Mouse (Mus musculus): ENCODE data around the gene Gm11011.
"Not testable (repeated sequence)": the region's sequence is repeated elsewhere in the genome, so short reads cannot be mapped to it uniquely, and the experiment has no call there.

Gm11011 gene

GRCm38 (mm10) chr2:169587645-169588044 lies at the start of gene Gm11011:
TSS of gene Gm11011 (minus strand) at chr2:169587745.
- not testable (repeated sequence) for DNase-seq (ENCODE audit: low read depth, low spot score)

DNA sequence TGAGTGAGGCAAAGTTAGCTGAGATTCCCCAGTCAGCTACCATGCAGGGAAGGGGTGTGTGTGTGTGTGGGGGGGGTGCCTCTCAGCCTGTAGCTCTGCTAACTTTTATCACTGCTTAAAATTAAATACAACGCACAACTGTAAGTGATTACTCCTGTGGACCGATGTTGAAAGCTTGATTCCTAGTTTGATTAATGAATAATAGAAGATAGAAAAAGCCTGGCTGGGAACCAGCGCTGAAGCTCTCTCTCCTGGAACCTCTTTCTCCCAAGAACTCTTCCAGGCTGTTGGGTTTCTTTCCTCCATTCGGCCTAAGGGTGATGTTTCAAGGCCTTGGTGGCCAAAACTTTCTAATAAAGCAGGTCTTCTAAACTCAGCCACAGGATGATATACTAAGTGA lies 48.9 kb upstream of the Gm11011 start:
- no peak for DNase-seq (ENCODE audit: low read depth, low spot score)

GRCm38 (mm10) chr2:169635428-169635827 lies 47.9 kb upstream of the Gm11011 start:
- no peak for DNase-seq (ENCODE audit: low read depth, low spot score)

- no peak for DNase-seq (ENCODE audit: low read depth, low spot score)
These were observed 47.3 kb upstream of the Gm11011 start for GRCm38 (mm10) chr2:169634619-169635382.

- DNase-seq (ENCODE audit: low read depth, low spot score): no peak
These were observed 46.1 kb upstream of the Gm11011 start for GRCm38 (mm10) chr2:169633491-169634289.

DNA sequence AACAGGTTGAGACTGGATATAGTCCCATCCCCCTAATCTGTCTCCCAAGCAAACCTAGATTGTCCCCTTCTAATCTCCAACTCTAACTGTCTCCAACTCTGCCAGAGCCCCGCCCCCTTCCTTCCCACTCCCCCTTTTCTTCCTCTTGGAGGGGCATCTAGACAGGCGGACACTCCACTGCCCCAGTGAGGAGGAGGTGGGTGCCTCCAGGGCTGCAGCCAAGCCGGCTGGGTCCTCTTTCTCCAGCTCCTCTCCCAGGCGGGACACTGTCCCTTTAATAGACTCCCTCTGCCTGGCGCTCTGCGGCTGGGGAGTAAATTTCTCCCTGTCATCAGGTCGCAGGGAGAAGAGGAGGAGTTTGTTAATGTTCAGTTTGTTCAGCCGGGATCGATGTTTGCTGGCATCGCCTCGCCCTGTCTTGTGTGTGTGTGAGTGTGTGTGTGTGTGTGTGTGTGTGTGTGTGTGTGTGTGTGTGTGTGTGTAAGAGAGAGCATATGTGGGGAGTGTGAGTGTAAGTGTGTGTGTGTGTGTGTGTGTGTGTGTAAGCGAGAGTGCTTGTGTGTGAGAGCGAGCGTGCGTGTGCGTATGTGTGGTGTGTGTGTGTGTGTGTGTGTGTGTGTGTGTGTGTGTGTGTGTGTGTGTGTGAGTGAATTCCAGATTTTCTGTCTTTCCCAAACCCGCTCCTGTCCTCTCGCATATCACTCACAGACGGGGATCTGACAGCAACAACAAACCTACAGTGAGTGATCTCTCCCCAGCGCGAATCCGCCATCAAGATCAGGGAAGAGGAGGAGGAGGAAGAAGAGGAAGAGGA lies 45.0 kb upstream of the Gm11011 start, which contains the start of gene Tshz2:
Gene Tshz2 (plus strand): TSS at position 676 of the 814 bp plus-strand sequence.
- no peak for DNase-seq (ENCODE audit: low read depth, low spot score)

DNA sequence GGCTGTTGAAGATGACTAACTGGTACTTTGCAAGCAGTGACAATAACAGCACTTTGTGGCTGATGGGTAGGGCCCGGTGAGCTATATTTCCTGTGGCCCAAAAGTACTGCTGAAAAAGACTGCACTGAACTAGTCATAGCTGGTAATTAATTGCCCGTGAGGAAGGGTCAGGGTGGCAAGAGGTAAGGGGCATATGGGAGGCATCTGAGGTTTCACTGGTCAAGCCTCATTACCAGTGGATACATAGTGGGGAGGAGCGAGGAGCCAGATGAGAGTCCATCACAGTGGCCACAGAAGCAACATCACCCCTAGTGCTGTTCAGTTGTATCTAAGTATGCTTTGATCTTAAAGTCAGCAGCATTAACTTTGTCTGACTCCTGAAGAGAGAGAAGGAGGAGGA lies 42.5 kb upstream of the Gm11011 start:
- no peak for DNase-seq (ENCODE audit: low read depth, low spot score)

DNA sequence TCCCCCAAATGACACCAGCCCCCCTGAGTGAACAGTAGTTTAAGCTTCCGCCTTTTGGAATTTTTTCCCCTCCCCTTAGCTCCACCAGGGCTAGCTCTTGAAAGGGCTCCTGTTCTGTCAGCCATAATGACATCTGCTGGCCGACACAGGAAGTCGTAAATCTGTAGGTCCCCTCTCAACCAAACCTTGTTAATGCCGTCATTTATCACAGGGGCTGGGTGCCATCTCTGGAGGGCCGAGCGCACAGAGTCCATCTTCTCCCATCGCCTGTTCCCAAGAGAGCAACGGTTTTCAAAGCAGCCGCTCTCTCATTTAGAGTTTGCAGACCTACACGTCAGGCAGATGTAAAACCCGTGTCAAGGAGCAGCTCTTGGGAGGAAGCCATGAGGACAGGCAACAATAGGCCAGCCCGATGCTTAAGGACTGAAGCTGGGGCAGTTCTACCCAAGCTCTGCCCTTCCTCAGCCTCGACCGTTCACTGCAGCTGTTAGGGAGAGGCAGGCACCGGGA lies 33.7 kb upstream of the Gm11011 start:
- DNase-seq (ENCODE audit: low read depth, low spot score): no peak

GRCm38 (mm10) chr2:169615998-169616397 lies 28.5 kb upstream of the Gm11011 start:
- DNase-seq (ENCODE audit: low read depth, low spot score): no peak

- no peak for DNase-seq (ENCODE audit: low read depth, low spot score)
These were observed 27.1 kb upstream of the Gm11011 start for GRCm38 (mm10) chr2:169614683-169615082.

DNA sequence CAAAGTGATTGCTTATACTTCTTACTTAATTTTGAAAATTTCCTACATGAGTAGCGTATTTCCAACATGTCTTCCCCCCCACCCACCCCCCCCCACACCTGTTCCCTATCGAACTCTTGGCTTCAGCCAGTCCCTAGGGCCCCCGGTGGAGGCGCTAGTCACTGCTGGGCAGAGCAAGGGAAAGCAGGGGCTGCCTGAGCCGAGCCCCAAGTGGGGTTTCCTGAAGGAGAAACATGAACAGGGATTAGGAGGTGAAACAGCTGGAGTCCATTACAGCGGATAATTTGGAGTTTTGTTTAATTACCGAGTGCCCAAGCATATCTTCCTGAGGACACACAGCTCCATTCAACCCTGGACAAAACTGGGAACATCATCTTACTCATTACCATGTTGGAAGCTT lies 24.0 kb upstream of the Gm11011 start:
- no peak for DNase-seq (ENCODE audit: low read depth, low spot score)

DNA sequence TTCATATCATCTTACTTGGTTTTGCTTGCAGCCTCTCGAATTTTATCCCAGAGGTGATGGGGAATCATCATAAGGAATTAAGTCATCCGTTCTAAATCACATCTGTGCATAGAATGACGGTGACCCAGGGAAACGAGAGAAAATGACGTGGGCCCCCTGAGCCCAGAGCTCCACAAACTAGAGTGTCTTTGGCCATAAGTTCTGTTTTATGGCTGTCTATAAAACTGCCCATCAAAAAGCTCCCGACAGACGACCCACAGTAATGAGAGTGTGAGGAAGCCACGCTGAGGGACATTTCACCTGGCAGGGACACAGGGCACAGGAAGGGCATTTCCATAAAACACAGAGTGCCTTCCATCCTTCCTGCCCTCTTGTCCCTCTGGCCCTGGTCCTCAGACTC lies 23.3 kb upstream of the Gm11011 start:
- DNase-seq (ENCODE audit: low read depth, low spot score): no peak

DNA sequence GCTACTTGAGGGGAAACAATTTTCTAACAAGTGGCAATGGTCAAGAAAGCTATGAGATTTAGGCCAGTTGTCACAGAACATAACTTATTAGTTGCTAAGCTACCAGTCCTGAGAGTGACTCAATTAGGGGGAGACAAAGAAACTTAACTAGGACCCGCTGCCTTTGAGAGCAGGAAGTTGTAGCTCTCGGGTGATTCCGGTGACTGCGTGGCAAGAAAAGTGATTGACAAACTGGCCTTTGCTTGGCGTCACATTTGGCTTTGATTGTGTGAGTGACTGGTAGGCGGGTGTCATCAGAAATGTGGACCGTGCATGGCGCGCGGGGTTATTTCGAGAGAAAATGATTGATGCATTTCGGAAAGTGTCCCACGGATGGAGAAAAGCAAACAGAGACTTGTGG lies 22.4 kb upstream of the Gm11011 start:
- no peak for DNase-seq (ENCODE audit: low read depth, low spot score)

- no peak for DNase-seq (ENCODE audit: low read depth, low spot score)
These were observed 20.2 kb upstream of the Gm11011 start for GRCm38 (mm10) chr2:169607787-169608186.

DNA sequence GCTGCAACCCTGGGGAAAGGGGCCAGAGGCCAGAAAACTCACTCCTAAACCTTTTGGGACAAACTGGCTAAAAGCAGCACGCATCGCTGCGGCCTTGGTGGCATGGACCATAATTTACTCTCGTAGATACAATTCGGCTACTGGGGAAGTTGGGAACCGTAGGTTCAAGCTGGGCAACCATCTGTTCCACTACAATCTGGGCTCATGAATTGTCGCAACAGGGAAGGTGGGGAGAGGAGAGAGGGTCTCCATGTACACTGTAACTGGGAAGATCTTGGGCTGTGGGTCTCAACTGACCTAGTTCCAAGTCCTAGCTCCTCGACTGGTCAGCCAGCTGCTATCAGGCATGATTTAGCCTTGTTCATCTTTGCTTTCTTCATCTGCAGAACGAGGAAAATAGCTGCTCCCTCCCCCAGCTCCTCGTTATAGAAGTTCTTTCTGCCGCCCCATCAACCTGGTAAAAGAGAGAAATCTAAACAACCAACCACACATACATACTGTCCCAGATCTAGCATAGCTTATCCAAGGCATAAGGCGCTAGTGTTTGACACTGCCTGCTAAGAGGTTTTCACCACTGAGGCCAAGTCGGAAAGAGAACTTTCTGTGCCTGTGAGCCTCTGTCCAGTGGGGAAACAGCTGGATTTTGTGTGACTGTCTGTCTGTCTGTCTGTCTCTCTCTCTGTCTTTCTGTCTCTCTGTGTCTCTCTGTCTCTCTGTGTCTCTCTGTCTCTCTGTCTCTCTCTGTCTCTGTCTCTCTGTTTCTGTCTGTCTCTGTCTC lies 19.5 kb upstream of the Gm11011 start:
- no peak for DNase-seq (ENCODE audit: low read depth, low spot score)

DNA sequence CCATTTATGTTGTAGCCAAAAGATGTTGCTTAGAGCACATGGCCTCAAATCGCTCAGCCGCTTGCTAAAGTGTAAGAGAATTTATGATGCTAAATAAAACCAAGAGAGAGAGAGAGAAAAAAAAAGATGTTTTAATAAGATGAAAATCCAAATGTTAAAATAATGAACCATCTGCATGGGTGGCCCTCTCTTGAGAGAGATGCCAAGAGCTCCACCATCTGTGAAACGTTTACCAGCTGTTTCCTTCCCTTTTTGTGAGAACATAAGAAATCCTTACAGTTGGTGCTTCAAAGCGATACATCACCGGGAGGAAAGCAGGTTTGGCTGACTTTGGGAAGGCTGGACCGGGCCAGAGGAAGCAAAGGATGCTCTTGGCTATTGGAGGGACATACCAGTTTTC lies 12.6 kb upstream of the Gm11011 start:
- no peak for DNase-seq (ENCODE audit: low read depth, low spot score)

DNA sequence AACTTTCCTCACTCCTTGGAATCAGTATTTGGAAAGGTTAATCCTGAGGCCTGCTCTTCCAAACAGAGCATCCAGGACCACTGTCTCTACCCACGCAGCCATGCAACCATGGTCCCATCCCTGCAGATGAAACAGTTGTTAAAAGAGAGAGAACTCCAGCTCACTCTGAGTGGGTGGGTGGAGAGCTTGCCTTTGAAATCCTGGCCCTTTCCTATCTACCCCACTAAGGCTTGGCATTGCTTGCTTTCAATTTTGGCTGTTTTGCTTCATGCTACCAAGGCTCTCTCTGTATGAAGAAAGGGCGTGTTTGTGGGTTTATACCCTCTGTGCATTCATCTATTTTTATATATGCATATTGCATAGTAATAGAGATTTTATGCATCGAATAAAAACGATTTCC lies 12.0 kb upstream of the Gm11011 start:
- DNase-seq (ENCODE audit: low read depth, low spot score): no peak

DNA sequence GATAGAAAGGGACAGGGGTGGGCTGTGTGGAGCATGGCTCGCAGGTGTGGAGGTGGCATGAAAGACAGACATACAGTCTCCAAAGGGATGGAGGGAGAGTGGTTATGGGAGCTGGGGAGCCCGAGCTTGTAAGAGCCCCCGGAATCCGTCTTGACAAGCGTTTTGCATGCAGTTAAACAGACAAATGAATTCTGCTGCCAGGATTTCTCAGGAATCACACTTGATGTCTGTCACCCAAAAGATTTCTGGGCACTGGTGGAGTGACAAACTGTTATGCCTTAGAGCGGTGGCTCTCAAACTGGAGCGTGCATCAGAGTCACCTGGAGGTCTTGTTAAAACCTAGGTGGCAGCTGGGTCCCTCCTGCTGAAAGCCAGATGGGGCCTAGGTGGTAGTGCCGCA lies 10.4 kb upstream of the Gm11011 start:
- DNase-seq (ENCODE audit: low read depth, low spot score): no peak

GRCm38 (mm10) chr2:169597357-169597756 lies 9.8 kb upstream of the Gm11011 start:
- DNase-seq (ENCODE audit: low read depth, low spot score): no peak

DNA sequence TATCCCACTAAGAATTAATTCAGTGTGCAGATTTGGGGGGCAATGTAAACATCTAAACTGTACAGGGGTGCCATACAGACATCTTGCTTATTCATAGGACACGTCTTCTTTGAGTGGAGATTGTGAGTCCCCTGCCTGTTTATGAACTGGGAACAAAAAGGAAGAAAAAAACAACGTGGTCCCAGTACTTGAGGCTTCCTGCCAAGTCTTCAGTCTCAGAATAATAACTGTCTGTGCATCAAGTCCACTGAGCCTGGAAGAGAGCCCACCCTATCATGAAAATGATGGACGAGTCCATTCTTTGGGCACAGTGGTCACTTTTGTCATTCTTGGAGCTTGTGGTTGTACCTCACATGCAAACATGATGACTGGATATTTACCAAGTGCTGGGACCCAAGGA lies 6.2 kb upstream of the Gm11011 start:
- DNase-seq (ENCODE audit: low read depth, low spot score): no peak

DNA sequence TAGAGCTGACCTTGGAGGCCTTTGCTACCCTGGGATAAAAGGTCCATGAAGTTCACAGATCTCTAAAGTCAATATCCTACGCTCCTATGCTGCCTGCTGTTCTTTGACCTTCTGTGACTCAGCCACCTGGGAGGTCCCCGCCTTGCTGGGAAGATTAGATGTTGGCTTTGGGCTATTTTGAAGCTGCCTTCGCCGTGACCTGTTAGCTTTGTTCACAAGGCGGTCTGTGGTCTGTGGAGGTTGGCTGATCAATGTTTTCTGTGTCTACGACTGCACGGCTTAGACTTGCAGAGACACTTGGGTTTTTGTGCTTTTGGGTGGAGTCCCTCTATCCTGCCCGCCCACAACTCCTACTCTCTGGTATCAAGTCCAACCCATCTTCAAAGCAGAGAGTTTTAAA lies 2.9 kb upstream of the Gm11011 start:
- DNase-seq (ENCODE audit: low read depth, low spot score): no peak
